Mouse (Mus musculus) hindbrain, embryonic 14.5 days (tissue): ENCODE data around the gene Btbd35f7. TPM values are rescaled to one million over a fixed set of nuclear protein-coding genes. Genes with fewer than 3 reads are reported as not detected.
"Not testable (repeated sequence)": the region's sequence is repeated elsewhere in the genome, so short reads cannot be mapped to it uniquely, and the experiment has no call there.

Experiments used
- ATAC-seq: fragments of 200-750 bp; cut with Nextera tagmentation; 2 replicates; pipeline ENCODE4 v1.8.0; 2017; ENCODE audit warnings: moderate number of reproducible peaks, mild to moderate bottlenecking, moderate TSS enrichment, moderate library complexity; ENCODE audit not compliant: low FRiP score
- DNase-seq: peaks from one replicate; pipeline ENCODE4 v3.0.0-alpha.2; 2015; ENCODE audit warnings: low spot score
- H3K27ac ChIP-seq: fragments of 300-500 bp; sonication (generic); 2 replicates; pipeline ENCODE4 v1.5.1; 2014; ENCODE audit warnings: mild to moderate bottlenecking, moderate library complexity
- H3K27me3 ChIP-seq: fragments of 300-500 bp; sonication (generic); 2 replicates; pipeline ENCODE4 v1.6.1; 2014; ENCODE audit warnings: mild to moderate bottlenecking, low read length, mixed read lengths; ENCODE audit not compliant: control insufficient read depth, insufficient read depth
- H3K36me3 ChIP-seq: fragments of 300-500 bp; sonication (generic); replicated peaks from 2 replicates; pipeline ENCODE4 v1.6.1; 2014; ENCODE audit not compliant: control insufficient read depth, insufficient read depth
- H3K4me1 ChIP-seq: fragments of 300-500 bp; sonication (generic); replicated peaks from 2 replicates; pipeline ENCODE4 v1.6.1; 2014; ENCODE audit warnings: antibody characterized with exemption, low read length, mixed read lengths; ENCODE audit not compliant: control insufficient read depth, insufficient read depth
- H3K4me2 ChIP-seq: fragments of 300-500 bp; sonication (generic); replicated peaks from 2 replicates; pipeline ENCODE4 v1.6.1; 2014; ENCODE audit warnings: mild to moderate bottlenecking, moderate library complexity
- H3K4me3 ChIP-seq: fragments of 300-500 bp; sonication (generic); replicated peaks from 2 replicates; pipeline ENCODE4 v1.5.1; 2014; ENCODE audit warnings: mild to moderate bottlenecking, low read length
- H3K9ac ChIP-seq: fragments of 300-500 bp; sonication (generic); 2 replicates; pipeline ENCODE4 v1.6.1; 2014
- H3K9me3 ChIP-seq: fragments of 300-500 bp; sonication (generic); 2 replicates; pipeline ENCODE4 v1.6.1; 2016; ENCODE audit warnings: low read length; ENCODE audit not compliant: control insufficient read depth
- WGBS: fragments of 180-500 bp; shearing (Covaris S2); extraction: QIAGEN DNeasy Blood & Tissue Kit; methylation state at CpG from one replicate; pipeline ENCODE4 v1.1.7; 2014; 5-methylcytosine and 5-hydroxymethylcytosine counted together
- polyA plus RNA-seq: library from polyadenylated mRNA; unstranded; fragments of >200 nt; fragmentation: Nextera tagmentation; extraction: Ambion mirVana; gene quantifications from 2 replicates; pipeline ENCODE4 v1.2.1, GENCODE M21; 2014

The Btbd35f7 gene
- not detected in 2 replicates for polyA plus RNA-seq

- DNase-seq, H3K4me1 ChIP-seq, H3K36me3 ChIP-seq, H3K4me3 ChIP-seq, H3K4me2 ChIP-seq, H3K27me3 ChIP-seq, H3K9me3 ChIP-seq, H3K27ac ChIP-seq, ATAC-seq, H3K9ac ChIP-seq: not testable (repeated sequence)
- WGBS: no CpG with 5 or more reads among the region's 2 CpGs
These were observed at the start of gene Btbd35f7 for GRCm38 (mm10) chrX:5668767-5669166. Gene Btbd35f7, plus strand, starts transcription at chrX:5669067.

Other genes starting within 250 kb of the Btbd35f7 start
- gene Mycs, start 199.8 kb upstream of the Btbd35f7 start, polyA plus RNA-seq: not detected in 2 replicates